Mouse (Mus musculus) heart, embryonic 14.5 days (tissue): ENCODE data around the gene Camkk1. TPM values are rescaled to one million over a fixed set of nuclear protein-coding genes. Genes with fewer than 3 reads are reported as not detected.

ENCODE experiments used
- ATAC-seq: fragments of 200-750 bp; cut with Nextera tagmentation; 2 replicates; pipeline ENCODE4 v1.8.0; 2017; ENCODE audit warnings: low read depth, moderate TSS enrichment; ENCODE audit not compliant: insufficient number of reproducible peaks, insufficient read depth, low FRiP score
- H3K27ac ChIP-seq, 2 experiments: fragments of 200-500 bp in 1 of 2; fragments of 300-500 bp in 1 of 2; sonication (generic) in 1 of 2; replicated peaks in 1 of 2; 2 replicates each; pipeline ENCODE4 v1.5.1; 2012 to 2014; ENCODE audit warnings: low read depth in 2 of 2, low read length in 2 of 2, control low read depth in 1 of 2, mild to moderate bottlenecking in 1 of 2, mixed read lengths in 1 of 2; ENCODE audit not compliant: control insufficient read depth in 1 of 2, insufficient read depth in 1 of 2
- H3K27me3 ChIP-seq: fragments of 300-500 bp; sonication (generic); 2 replicates; pipeline ENCODE4 v1.6.1; 2014; ENCODE audit warnings: mild to moderate bottlenecking, low read length, control low read depth; ENCODE audit not compliant: control insufficient read depth, insufficient read depth
- H3K36me3 ChIP-seq: fragments of 300-500 bp; sonication (generic); 2 replicates; pipeline ENCODE4 v1.6.1; 2014; ENCODE audit warnings: mild to moderate bottlenecking, control low read depth, low read length, mixed read lengths; ENCODE audit not compliant: control insufficient read depth, insufficient read depth
- H3K4me1 ChIP-seq, 2 experiments: fragments of 200-500 bp in 1 of 2; fragments of 300-500 bp in 1 of 2; sonication (generic) in 1 of 2; 2 replicates each; pipeline ENCODE4 v1.6.1; 2012 to 2014; ENCODE audit warnings: low read length in 2 of 2, control low read depth in 1 of 2, mixed read lengths in 1 of 2; ENCODE audit not compliant: control insufficient read depth in 2 of 2, insufficient read depth in 2 of 2
- H3K4me2 ChIP-seq: fragments of 300-500 bp; sonication (generic); 2 replicates; pipeline ENCODE4 v1.6.1; 2014; ENCODE audit warnings: mild to moderate bottlenecking, low read length
- H3K4me3 ChIP-seq, 2 experiments: fragments of 200-500 bp in 1 of 2; fragments of 300-500 bp in 1 of 2; sonication (generic) in 1 of 2; 2 replicates each; pipeline ENCODE4 v1.5.1; 2012 to 2014; ENCODE audit warnings: low read length in 2 of 2, mild to moderate bottlenecking in 2 of 2, control low read depth in 1 of 2, low read depth in 1 of 2, moderate library complexity in 1 of 2; ENCODE audit not compliant: control insufficient read depth in 1 of 2, insufficient read depth in 1 of 2
- H3K9ac ChIP-seq: fragments of 300-500 bp; sonication (generic); 2 replicates; pipeline ENCODE4 v1.6.1; 2014; ENCODE audit warnings: mild to moderate bottlenecking, low read length
- H3K9me3 ChIP-seq: fragments of 300-500 bp; sonication (generic); 2 replicates; pipeline ENCODE4 v1.6.1; 2016; ENCODE audit warnings: low read length, control low read depth; ENCODE audit not compliant: control insufficient read depth
- WGBS: fragments of 180-500 bp; shearing (Covaris S2); extraction: QIAGEN DNeasy Blood & Tissue Kit; methylation state at CpG from one replicate; pipeline ENCODE4 v1.1.7; 2014; 5-methylcytosine and 5-hydroxymethylcytosine counted together
- polyA plus RNA-seq: library from polyadenylated mRNA; unstranded; fragments of >200 nt; fragmentation: Nextera tagmentation; extraction: Ambion mirVana; gene quantifications from 2 replicates; pipeline ENCODE4 v1.2.1, GENCODE M21; 2014

Camkk1 gene
- polyA plus RNA-seq, 1 experiment from 2014 or later = 1.2 TPM

DNA sequence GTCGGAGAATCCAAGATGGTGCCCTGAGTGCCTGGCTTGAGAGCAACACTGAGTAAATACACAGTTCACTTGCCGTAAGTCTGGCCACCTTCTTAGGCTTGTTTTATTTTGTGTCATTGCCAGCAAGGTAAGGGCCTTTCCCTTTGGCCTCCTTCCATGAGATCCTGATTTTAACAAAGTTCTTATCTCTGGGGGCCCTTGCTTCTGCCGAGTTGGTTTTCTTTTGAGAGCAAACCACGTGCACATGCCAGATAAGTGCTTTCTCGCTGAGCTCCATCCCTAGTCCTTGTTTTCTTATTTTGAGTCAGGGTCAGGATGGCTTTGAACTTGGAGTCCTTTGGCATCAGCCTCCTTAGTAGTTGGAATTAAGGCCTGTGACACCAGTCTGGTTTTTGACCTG is 38.9 kb downstream of the Camkk1 start:
- Histone ChIP-seq H3K27ac (no peak overlapping the region), H3K27me3 (no peaks in the 10 kb centered on the region), H3K4me3 (no peak overlapping the region), H3K9ac (no peak overlapping the region), H3K36me3 (peaks cover 81% of the 10 kb centered on the region), H3K4me2 (no peak overlapping the region), H3K9me3 (no peaks in the 10 kb centered on the region), H3K4me1 (peaks cover 0 to 13% of the 10 kb centered on the region in 2 experiments; a peak in 2 of 4 replicates)
- 44% methylated on average over 5 of the region's 5 CpGs for WGBS
- ATAC-seq = no peak

DNA sequence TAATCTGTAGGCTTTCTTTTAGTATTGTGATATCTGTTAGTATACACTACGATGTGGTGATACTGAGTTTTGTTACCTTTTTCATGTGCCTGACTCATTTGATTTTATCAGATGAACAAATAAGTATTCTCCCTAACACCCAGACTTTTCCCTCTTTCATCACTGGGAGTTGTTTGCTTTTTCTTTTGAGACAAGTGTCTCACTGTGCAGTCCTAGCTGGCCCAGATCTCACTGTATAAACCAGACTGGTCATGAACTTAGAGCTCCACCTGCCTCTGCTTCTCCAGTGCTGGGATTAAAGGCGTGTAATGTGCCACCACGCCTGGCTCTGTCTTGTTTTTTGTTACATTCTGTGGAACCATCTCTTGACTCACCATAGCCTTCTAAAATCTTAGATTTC is 40.8 kb downstream of the Camkk1 start:
- Histone ChIP-seq H3K27ac (no peak overlapping the region), H3K4me2 (no peak overlapping the region), H3K9ac (no peak overlapping the region), H3K36me3 (peaks cover 62% of the 10 kb centered on the region), H3K4me1 (peaks cover 0 to 13% of the 10 kb centered on the region in 2 experiments; a peak in 2 of 4 replicates), H3K9me3 (no peaks in the 10 kb centered on the region), H3K4me3 (no peak overlapping the region), H3K27me3 (no peaks in the 10 kb centered on the region)
- no peak for ATAC-seq
- 93% methylated on average over 3 of the region's 3 CpGs for WGBS

GRCm38 (mm10) chr11:73061413-73061812 is 42.6 kb downstream of the Camkk1 start:
- no peak for ATAC-seq
- H3K9me3 ChIP-seq = no peaks in the 10 kb centered on the region
- H3K4me3 ChIP-seq = no peak overlapping the region
- H3K36me3 ChIP-seq = peaks cover 55% of the 10 kb centered on the region
- no peaks in the 10 kb centered on the region for H3K27me3 ChIP-seq
- H3K27ac ChIP-seq = peak overlapping the region; percentile 33 to 41; a peak in 2 of 4 replicates
- H3K9ac ChIP-seq = no peak overlapping the region
- no peak overlapping the region for H3K4me2 ChIP-seq
- peaks cover 0 to 13% of the 10 kb centered on the region in 2 experiments; a peak in 2 of 4 replicates for H3K4me1 ChIP-seq
- WGBS = 30% methylated on average over 3 of the region's 3 CpGs

DNA sequence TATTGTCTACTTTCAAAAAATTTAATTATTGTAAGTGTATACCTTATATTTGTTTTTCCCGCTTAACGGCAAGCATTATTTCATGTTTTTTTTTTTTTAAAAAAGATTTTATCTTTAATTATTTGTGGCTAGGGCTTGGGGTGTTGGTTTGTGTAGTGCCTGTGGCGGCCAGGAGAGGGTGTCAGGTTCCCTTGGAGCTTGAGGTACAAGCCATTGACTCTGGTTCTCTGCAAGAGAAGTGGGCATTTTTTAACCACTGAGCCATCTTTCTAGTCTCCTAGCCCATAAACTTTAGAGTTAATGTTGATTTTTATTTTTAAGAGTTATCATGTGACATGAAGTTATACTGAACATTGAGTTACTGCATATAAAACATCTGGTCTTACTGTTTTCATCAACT is 53.0 kb downstream of the Camkk1 start:
- no peaks in the 10 kb centered on the region for H3K4me1 ChIP-seq
- H3K9me3 ChIP-seq = no peaks in the 10 kb centered on the region
- no peak for ATAC-seq
- H3K27me3 ChIP-seq = no peaks in the 10 kb centered on the region
- peaks cover 96% of the 10 kb centered on the region for H3K36me3 ChIP-seq
- H3K9ac ChIP-seq = no peak overlapping the region
- no peak overlapping the region for H3K4me2 ChIP-seq
- WGBS = 84% methylated on average over 3 of the region's 3 CpGs
- no peak overlapping the region for H3K27ac ChIP-seq
- no peak overlapping the region for H3K4me3 ChIP-seq

GRCm38 (mm10) chr11:73076295-73076694 is 57.5 kb downstream of the Camkk1 start:
- no peak for ATAC-seq
- WGBS = 88% methylated on average over 4 of the region's 4 CpGs
- Histone ChIP-seq H3K27me3 (no peaks in the 10 kb centered on the region), H3K9ac (no peak overlapping the region), H3K9me3 (no peaks in the 10 kb centered on the region), H3K4me3 (no peak overlapping the region), H3K4me2 (no peak overlapping the region), H3K4me1 (no peaks in the 10 kb centered on the region), H3K36me3 (peaks cover 96% of the 10 kb centered on the region), H3K27ac (no peak overlapping the region)

- no peak overlapping the region for H3K27ac ChIP-seq
- peaks cover 96% of the 10 kb centered on the region for H3K36me3 ChIP-seq
- no peak overlapping the region for H3K4me2 ChIP-seq
- 52% methylated on average over 4 of the region's 4 CpGs for WGBS
- no peak for ATAC-seq
- H3K9me3 ChIP-seq = no peaks in the 10 kb centered on the region
- no peak overlapping the region for H3K9ac ChIP-seq
- no peaks in the 10 kb centered on the region for H3K4me1 ChIP-seq
- no peaks in the 10 kb centered on the region for H3K27me3 ChIP-seq
- H3K4me3 ChIP-seq = no peak overlapping the region
Observed at GRCm38 (mm10) chr11:73076733-73077132, 57.9 kb downstream of the Camkk1 start.

DNA sequence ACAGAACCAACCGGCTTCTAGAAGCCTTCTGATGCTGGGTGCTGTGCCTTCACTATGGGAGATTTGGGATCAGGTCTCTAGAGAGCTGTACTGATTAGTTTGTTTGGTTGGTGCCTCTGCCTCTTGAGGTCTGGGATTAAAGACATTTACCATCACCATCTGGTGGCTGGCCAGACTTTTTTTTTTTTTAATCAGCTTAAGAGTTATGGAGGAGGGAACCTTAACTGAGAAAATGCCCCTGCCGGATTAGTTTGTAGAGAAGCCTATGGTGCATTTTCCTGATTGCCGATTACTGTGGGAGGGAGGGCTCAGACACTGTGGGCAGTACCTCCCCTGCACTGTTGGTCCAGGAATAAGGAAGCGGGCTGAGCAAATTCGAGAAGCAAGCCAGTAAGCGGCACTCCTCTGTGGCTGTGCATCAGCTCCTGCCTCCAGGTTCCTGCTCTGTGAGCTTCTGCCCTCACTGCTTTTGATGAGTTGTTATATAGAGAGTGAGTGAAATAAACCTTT is 58.5 kb downstream of the Camkk1 start:
- H3K4me1 ChIP-seq = no peaks in the 10 kb centered on the region
- no peaks in the 10 kb centered on the region for H3K27me3 ChIP-seq
- H3K9me3 ChIP-seq = no peaks in the 10 kb centered on the region
- no peak overlapping the region for H3K4me2 ChIP-seq
- no peak overlapping the region for H3K9ac ChIP-seq
- no peak for ATAC-seq
- no peak overlapping the region for H3K27ac ChIP-seq
- no peak overlapping the region for H3K4me3 ChIP-seq
- H3K36me3 ChIP-seq = peaks cover 100% of the 10 kb centered on the region
- WGBS = 86% methylated on average over 6 of the region's 6 CpGs

DNA sequence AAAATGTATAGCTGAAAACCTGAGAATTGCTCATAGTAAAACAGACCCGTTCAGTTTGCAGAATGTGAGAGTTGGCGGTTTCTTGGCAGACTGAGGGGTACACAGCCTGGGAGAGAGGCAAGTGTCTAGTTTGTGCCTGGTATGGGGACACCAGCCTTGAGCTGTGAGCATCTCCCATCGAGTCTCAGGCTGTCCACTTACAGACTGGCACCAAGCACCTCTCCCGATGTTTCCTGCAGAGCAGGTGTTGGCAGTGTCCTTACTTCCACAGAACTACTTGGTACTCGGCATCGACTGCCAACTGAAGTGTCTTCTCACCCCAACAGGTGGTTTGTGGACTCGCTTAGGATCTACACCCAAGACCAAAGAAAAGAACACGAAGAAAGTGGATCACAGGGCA is 59.8 kb downstream of the Camkk1 start:
- no peak for ATAC-seq
- Histone ChIP-seq H3K27me3 (no peaks in the 10 kb centered on the region), H3K9me3 (no peaks in the 10 kb centered on the region), H3K4me2 (no peak overlapping the region), H3K4me3 (no peak overlapping the region), H3K36me3 (peaks cover 96% of the 10 kb centered on the region), H3K9ac (no peak overlapping the region), H3K4me1 (no peaks in the 10 kb centered on the region), H3K27ac (no peak overlapping the region)
- WGBS = 92% methylated on average over 8 of the region's 8 CpGs
